Mouse (Mus musculus) gastrocnemius, postnatal 14 days (tissue): ENCODE results near the gene Amph. TPM values are rescaled to one million over a fixed set of nuclear protein-coding genes. Genes with fewer than 3 reads are reported as not detected.

Source experiments
- DNase-seq: peaks from one replicate; pipeline ENCODE4 v3.0.0; 2021; ENCODE audit warnings: mixed read lengths
- intact Hi-C: fragments of 180-260 bp; cut with DNase I; formaldehyde crosslinking; loops from one replicate; pipeline ENCODE4 v1.15.1; 2025; ENCODE audit warnings: low total_unique reads
- total RNA-seq, 2 experiments: library from RNA; stranded (reverse); gene quantifications; 2 replicates each; pipeline ENCODE4 v1.2.3; 2021

Amph gene
- total RNA-seq, 2 experiments from 2014 or later = 1.0 to 1.5 TPM

- intact Hi-C loops = no loop called here
- DNase-seq = no peak
These were observed 185.8 kb downstream of the Amph start for GRCm38 (mm10) chr13:19133833-19134232.

DNA sequence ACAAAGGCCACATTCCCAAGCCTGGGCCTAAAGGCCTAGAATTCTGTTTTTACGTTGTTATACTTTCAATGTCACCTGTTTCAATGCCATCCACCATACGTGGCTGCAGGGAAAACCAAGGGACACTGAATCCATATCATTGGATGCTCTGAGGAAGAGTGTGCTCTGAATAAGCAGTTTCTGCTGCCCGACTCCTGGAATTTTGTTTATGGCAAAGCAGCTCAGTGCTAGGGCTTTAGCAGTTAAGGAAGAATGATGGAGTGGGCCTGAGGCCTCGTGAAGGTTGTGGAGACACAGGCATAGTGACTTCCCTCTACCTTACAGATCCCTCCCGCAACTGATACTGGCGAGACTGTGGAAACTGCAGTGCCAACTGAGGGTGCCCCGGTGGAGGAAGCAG lies 189.2 kb downstream of the Amph start:
- intact Hi-C loops = no loop called here
- no peak for DNase-seq

DNA sequence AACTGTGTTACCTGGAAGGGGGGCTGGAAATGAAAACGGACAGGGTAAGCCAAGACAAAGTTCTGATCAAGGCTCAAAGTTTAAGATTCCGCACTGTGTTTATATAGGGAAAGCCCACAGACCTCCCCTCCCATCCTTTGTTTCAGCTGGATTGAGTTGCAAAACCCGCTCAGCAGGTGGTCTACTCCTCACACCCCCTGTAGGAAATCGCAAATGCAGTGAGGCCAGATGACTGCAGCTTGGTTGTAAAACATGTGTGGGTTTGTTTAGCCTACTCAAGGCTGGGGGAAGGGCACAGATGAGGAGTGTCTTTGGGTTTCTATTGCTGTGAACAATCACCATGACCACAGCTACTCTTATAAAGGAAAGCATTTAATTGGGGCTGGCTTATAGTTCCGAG lies 189.9 kb downstream of the Amph start:
- intact Hi-C loops = no loop called here
- no peak for DNase-seq

- no peak for DNase-seq
- intact Hi-C loops = no loop called here
These were observed 190.5 kb downstream of the Amph start for GRCm38 (mm10) chr13:19138550-19138949.

DNA sequence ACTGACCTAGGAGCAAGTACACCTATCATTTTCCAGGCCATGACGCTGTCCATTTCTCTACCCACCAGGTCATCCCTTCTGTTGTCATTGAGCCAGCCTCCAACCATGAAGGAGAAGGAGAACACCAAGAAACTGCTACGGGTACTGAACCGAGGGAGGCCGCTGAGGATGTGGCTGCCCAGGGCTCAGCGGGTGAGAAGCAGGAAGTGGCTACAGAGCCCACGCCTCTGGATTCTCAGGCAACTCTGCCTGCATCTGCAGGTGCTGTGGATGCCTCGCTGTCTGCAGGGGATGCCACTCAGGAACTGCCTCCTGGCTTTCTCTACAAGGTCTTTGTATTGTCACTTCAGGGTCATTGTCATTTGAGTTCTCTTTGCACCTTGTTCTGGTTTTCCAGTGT lies 191.1 kb downstream of the Amph start:
- intact Hi-C loops = no loop called here
- no peak for DNase-seq

GRCm38 (mm10) chr13:19139771-19140170 lies 191.8 kb downstream of the Amph start:
- intact Hi-C loops = no loop called here
- DNase-seq = no peak

GRCm38 (mm10) chr13:19143766-19144165 lies 195.8 kb downstream of the Amph start:
- intact Hi-C loops = no loop called here
- DNase-seq = no peak

- no peak for DNase-seq
- intact Hi-C loops = no loop called here
These were observed 199.5 kb downstream of the Amph start for GRCm38 (mm10) chr13:19147468-19147867.

DNA sequence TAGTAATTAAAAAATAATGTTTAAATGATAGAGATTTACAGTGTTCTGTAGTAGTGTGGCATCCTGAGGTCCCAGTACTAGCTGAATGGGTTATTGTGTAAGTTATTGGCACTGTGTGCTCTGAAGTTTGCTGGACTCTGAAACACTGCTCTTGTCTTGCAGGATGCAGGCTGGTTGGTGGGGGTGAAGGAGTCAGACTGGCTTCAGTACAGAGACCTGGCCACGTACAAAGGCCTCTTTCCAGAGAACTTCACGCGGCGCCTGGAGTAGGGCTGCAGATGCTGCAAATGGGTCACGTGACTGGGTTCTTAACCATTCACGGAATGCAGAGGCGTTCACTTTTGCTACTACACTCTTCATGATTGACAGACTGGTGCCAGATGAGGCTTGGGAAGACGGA lies 201.6 kb downstream of the Amph start:
- DNase-seq = no peak
- intact Hi-C loops = no loop called here

DNA sequence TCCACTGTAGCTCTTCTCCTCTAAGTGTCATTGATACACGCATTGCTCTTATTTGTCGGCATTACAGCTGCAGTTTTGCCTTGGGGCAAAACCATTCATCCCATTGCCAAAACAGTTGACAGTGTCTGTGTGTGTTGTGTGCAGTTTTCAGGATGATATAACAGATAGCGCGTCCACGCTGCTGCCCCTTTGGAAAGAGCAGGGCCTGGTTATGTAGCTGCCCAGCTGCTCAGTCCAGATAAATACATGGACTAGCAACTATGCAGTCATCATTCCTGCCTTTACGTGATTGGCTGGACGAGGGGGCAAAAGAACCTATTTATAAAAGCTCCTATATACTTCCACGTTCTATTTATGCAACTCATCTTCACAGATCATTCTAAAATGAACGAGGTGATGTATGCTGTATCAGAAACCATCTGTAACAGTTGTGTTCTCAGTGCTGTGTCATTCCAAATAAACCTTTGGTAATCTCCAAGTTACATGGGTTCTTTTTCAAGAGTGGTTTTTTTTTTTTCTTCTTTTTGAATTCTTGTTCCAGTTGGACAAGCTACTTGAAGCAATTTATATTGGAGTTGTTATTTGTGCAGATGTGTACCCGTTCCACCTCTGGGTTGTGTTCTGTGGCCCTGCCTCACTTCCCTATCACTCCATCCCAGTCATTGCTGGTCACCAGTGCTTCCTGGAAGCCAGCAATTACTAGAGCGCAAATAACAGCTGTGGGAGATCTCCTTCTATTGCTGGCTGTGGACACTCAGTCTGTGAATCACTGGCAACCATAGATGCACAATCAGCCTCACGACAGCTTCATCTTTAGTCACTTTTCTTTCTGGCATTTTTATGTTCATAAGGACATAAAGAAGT lies 202.7 kb downstream of the Amph start:
- no peak for DNase-seq
- intact Hi-C loops = no loop called here

- DNase-seq = no peak
- intact Hi-C loops = no loop called here
These were observed 204.1 kb downstream of the Amph start for GRCm38 (mm10) chr13:19152126-19152525.

GRCm38 (mm10) chr13:19158484-19158883 lies 210.5 kb downstream of the Amph start:
- intact Hi-C loops = no loop called here
- no peak for DNase-seq

DNA sequence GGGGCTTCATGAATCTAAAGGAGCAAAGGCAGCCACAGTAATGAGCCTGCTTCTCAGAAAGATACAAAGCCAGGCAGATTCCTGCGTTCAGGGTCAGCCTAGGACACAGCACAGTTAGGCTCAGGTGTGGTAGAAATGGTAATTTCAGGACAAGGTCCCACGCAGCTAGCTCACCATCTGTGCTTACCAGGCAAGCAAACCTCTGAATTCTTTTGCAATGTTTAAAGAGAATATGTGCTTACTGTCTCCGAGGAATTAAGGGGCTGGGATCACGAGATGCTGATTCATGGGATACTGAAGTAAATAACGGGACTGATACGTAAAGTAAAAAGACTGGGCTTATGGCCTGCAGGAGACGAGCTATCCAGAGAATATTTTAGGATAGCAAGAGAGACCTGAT lies 212.6 kb downstream of the Amph start:
- DNase-seq = no peak
- intact Hi-C loops = no loop called here

- DNase-seq = no peak
- intact Hi-C loops = no loop called here
These were observed 213.1 kb downstream of the Amph start for GRCm38 (mm10) chr13:19161111-19161510.

DNA sequence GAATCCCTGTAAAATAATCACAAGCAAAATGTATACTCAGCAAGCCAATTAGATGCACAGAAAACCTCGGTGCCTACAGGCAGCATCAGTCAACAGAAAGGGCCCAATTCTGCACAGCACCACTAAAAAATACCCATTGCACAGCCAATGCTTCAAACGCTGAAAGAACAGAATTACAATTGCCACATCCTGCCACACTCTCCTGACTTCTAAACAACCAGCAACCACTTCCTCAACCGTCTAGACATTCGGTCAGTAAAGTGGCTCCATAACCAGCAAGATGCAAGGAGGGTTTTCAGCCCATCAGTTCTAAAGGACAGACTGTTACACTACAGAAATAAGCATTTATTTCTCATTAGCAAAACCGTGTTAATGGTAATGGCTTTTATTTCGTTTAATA lies 214.1 kb downstream of the Amph start:
- DNase-seq = no peak
- intact Hi-C loops = no loop called here

- intact Hi-C loops = no loop called here
- DNase-seq = no peak
These were observed 229.8 kb downstream of the Amph start for GRCm38 (mm10) chr13:19177662-19178259.

DNA sequence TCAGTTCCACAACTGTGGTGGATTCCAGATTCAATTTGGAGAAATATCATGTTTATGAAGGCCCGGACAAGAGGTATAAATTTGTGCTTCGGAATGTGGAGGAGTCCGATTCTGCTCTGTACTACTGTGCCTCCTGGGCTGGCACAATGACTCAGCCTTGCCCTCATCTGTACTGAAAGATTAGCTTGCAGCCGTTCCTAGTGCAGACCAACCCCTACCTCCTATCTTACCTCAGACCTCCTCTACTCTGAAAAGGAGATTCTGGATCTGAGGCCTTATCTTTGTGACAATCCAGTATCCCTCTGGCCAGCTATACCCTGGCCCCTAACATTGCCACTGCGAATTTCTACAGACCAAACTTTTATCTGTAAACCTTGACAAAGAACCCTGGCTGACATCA lies 230.3 kb downstream of the Amph start:
- intact Hi-C loops = no loop called here
- no peak for DNase-seq

DNA sequence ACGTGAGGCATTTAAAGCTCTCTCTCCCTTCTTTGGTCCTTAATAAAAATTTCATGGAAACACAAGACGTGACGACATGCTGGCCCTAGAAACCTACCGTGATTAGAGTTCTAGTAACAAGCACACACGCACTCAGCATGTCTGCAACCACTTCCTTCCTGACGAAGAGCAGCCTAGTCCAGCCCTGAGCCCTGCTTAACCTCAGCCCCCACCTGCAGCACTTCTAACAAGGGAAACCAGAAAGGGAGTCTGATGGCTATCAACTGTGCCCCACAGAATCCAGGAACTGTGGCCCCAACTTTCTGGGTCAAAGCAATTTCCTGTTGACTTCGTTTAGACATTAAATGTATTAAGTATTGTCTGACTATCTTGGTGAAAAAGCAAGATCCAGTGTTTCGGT lies 234.3 kb downstream of the Amph start:
- no peak for DNase-seq
- intact Hi-C loops = no loop called here

GRCm38 (mm10) chr13:19190052-19190451 lies 242.0 kb downstream of the Amph start:
- no peak for DNase-seq
- intact Hi-C loops = no loop called here

DNA sequence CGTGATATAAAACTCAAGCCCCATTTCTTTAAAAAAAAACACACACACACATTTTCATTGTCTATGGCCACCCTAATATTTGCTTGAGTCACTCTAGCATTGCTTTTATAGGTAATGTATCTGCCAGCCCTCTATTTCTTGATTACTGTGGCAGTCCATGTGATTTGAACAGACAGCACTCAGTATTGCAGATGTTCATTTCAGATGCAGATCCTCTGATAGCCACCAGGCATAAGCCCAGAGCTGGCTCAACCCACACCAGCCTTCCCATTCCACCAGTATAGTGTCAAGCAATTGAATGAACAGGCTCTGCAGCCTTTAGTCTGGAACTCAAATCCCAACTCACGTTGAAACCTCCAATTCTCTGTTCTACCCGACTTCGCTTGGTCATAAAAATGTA lies 246.8 kb downstream of the Amph start:
- DNase-seq = no peak
- intact Hi-C loops = no loop called here

DNA sequence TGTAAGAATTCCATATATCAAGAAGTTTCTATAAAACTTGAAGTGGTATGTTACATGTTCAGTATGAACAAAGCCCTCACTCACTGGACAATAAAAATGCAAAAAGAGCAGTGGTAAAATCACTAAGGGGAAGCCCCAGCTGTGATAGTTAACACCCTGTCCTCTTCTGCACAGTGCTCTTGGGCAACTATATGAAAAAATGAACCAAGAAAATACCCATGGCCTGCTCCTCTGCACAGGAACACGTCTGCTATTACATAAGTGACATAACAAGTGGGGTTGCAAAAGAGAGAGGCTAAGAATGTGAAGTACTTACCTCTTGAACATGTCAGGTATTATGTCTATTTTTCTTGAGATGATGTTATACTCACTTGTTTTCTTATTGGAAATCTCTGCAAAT lies 247.5 kb downstream of the Amph start:
- intact Hi-C loops = no loop called here

More for the DNA sequence above, 247.5 kb downstream of the Amph start:
- no peak for DNase-seq
